Comparison of ENCODE assay signal across 10 mouse cellular contexts in the genomic region with DNA sequence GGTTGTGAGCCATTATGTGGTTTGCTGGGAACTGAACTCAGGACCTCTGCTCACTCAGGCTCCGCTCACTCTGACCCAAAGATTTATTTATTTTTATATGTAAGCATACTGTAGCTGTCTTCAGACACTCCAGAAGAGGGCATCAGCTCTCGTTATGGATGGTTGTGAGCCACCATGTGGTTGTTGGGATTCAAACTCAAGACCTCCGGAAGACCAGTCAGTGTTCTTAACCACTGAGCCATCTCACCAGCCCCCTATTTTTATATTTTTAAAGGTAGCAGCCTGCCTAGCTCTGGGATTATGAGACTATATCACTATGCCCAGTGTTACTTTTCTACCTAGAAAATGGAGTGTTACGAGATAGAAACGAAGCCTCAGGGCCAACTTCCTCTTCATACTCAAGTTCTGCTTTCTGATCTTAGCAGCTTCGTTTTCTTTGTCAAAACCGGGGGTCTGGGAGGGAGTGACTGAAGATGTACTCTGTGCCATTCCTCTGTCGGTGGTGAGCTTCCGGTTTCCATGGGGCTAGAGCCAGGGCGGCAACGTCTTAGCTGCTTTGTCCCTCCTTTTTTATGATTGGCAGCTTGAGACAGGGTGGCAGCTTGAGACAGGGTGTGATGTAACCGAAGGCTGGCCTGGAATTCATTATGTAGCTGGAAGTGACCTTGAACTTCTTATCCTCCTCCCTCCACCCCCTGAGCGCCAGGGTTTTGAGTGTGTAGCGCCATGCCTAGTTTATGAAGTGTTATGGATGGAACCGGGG. TPM values are rescaled to one million over a fixed set of nuclear protein-coding genes. Genes with fewer than 3 reads are reported as not detected.
DNase-seq lines count a peak whose midpoint lies in the region; ATAC-seq lines count a peak whose summit lies in the region.
"Had no signal": no experiment of that assay in that cellular context is flagged by ENCODE, and none has a peak within 500 bp of the region (broad histone marks: within the 10 kb centered on the region; RNA-seq: fewer than 3 reads in every experiment).

No protein-coding gene starts in this region.

- no peak for ATAC-seq in midbrain, embryonic 13.5 days
- ATAC-seq in common myeloid progenitor, adult 5-6 weeks (replicated peaks; ENCODE audit: low read depth, poor library complexity, severe bottlenecking): peak; percentile 97

- 85% methylated on average over 15 of the region's 15 CpGs for WGBS in midbrain, embryonic 10.5 days
- 74% methylated on average over 15 of the region's 15 CpGs for WGBS in midbrain, embryonic 13.5 days

- peaks cover 11% of the 10 kb centered on the region for H3K4me1 ChIP-seq in midbrain, embryonic 10.5 days
- H3K4me1 ChIP-seq in midbrain, embryonic 13.5 days (replicated peaks): no peaks in the 10 kb centered on the region

- no peak overlapping the region for H3K4me2 ChIP-seq in midbrain, embryonic 13.5 days (replicated peaks)
- H3K4me2 ChIP-seq: embryonic facial prominence, embryonic 15.5 days had no signal

- H3K27ac ChIP-seq in midbrain, embryonic 10.5 days (replicated peaks): 0 out of 2 replicates have a peak overlapping the region, but pooled peaks have one; percentile 13
- no peak overlapping the region for H3K27ac ChIP-seq in midbrain, embryonic 13.5 days
- H3K27ac ChIP-seq: embryonic facial prominence, embryonic 15.5 days had no signal

- H3K27me3 ChIP-seq in midbrain, embryonic 10.5 days (ENCODE audit: low read depth, poor library complexity, severe bottlenecking): no peaks in the 10 kb centered on the region
- H3K27me3 ChIP-seq in midbrain, embryonic 13.5 days: no peaks in the 10 kb centered on the region
- H3K27me3 ChIP-seq: embryonic facial prominence, embryonic 15.5 days had no signal

- H3K9ac ChIP-seq in midbrain, embryonic 13.5 days (replicated peaks): no peak overlapping the region
- H3K9ac ChIP-seq: embryonic facial prominence, embryonic 15.5 days had no signal

- no peaks in the 10 kb centered on the region for H3K36me3 ChIP-seq in midbrain, embryonic 10.5 days
- no peaks in the 10 kb centered on the region for H3K36me3 ChIP-seq in midbrain, embryonic 13.5 days
- H3K36me3 ChIP-seq: embryonic facial prominence, embryonic 15.5 days had no signal

- H3K4me3 ChIP-seq in midbrain, embryonic 10.5 days: no peak overlapping the region
- H3K4me3 ChIP-seq in midbrain, embryonic 13.5 days (replicated peaks): no peak overlapping the region
- H3K4me3 ChIP-seq: embryonic facial prominence, embryonic 15.5 days; myocyte had no signal

- no peaks in the 10 kb centered on the region for H3K9me3 ChIP-seq in midbrain, embryonic 10.5 days (replicated peaks)
- no peaks in the 10 kb centered on the region for H3K9me3 ChIP-seq in midbrain, embryonic 13.5 days
- H3K9me3 ChIP-seq: embryonic facial prominence, embryonic 15.5 days had no signal

- no peak for DNase-seq in midbrain, embryonic 10.5 days (ENCODE audit: low spot score)
- DNase-seq in lung, postnatal 14 days: peak; percentile 62
- peak; percentile 31 for DNase-seq in thymus, postnatal 14 days
- no peak for DNase-seq in layer of hippocampus, postnatal 25 days (ENCODE audit: extremely low spot score in 1 of 2, low spot score in 1 of 2)
- DNase-seq in layer of hippocampus, adult 18-20 months (ENCODE audit: low spot score in 2 of 2): no peak
- no peak for DNase-seq in layer of hippocampus, postnatal 10 days (ENCODE audit: low spot score in 2 of 2)

RNA-seq across cellular contexts. Expression of gene Capzb, which starts 23.5 kb away (rescaled TPM):
- 330 and 349 TPM in 2 replicates for polyA plus RNA-seq in midbrain, embryonic 10.5 days (2016; fragmentation: Nextera tagmentation; extraction: Ambion mirVana)
- 321 and 324 TPM in 2 replicates for polyA plus RNA-seq in midbrain, embryonic 13.5 days (2015; fragmentation: Nextera tagmentation; extraction: Ambion mirVana)
- 126 and 137 TPM in 2 replicates for total RNA-seq in common myeloid progenitor, adult 5-6 weeks (2017)
- 100 to 1,000 TPM; 444 to 476 TPM for total RNA-seq in layer of hippocampus, postnatal 25 days (2021)
- total RNA-seq in layer of hippocampus, adult 18-20 months (2021): 100 to 1,000 TPM; 400 to 403 TPM
- 100 to 1,000 TPM; 343 to 381 TPM for total RNA-seq in layer of hippocampus, postnatal 10 days (2021)

RNA-seq across cellular contexts. Expression of gene Minos1, which starts 38.3 kb away (rescaled TPM):
- 359 and 362 TPM in 2 replicates for polyA plus RNA-seq in midbrain, embryonic 10.5 days (2016; fragmentation: Nextera tagmentation; extraction: Ambion mirVana)
- 414 and 419 TPM in 2 replicates for polyA plus RNA-seq in midbrain, embryonic 13.5 days (2015; fragmentation: Nextera tagmentation; extraction: Ambion mirVana)
- total RNA-seq in common myeloid progenitor, adult 5-6 weeks (2017): 118 and 161 TPM in 2 replicates
- 100 to 1,000 TPM; 186 to 223 TPM for total RNA-seq in layer of hippocampus, postnatal 25 days (2021)
- 100 to 1,000 TPM; 189 to 193 TPM for total RNA-seq in layer of hippocampus, adult 18-20 months (2021)
- total RNA-seq in layer of hippocampus, postnatal 10 days (2021): 100 to 1,000 TPM; 206 to 208 TPM

Comparison
In these comparisons a context has a peak if more than half of its experiments do, and no peak if none do; other contexts are left out.
1. DNase-seq: peak in lung, postnatal 14 days (single experiment) and thymus, postnatal 14 days (single experiment); none in midbrain, embryonic 10.5 days (single experiment), layer of hippocampus, postnatal 25 days (0 of 2), layer of hippocampus, adult 18-20 months (0 of 2) and layer of hippocampus, postnatal 10 days (0 of 2).